Mouse (Mus musculus): ENCODE measurements at regions not wholly inside any gene's neighbourhood (a gene's known extent, or its start where the extent isn't known, plus 50 kb on each side); places are given as distances from the start of the nearest gene placed in this dataset.

- TF ChIP-seq CTCF (IDR thresholded peaks at IDR 0.05) (no peak), EP300 (IDR thresholded peaks at IDR 0.05) (no peak)
Measured at GRCm38 (mm10) chr16:52818976-52819375, 365.1 kb upstream of the Alcam start.

All from lung, postnatal 0 days (tissue).